Mouse (Mus musculus) myocyte (in vitro differentiated cells): ENCODE measurements around the gene Tanc2. TPM values are rescaled to one million over a fixed set of nuclear protein-coding genes. Genes with fewer than 3 reads are reported as not detected.
A peak's percentile ranks its signal among the peaks of the same experiment; 100 is the strongest.

Experiments
- H3K27me3 ChIP-seq: one replicate; pipeline ENCODE4 v1.6.1; 2011; ENCODE audit not compliant: control insufficient read depth, insufficient read depth, insufficient read length
- H3K36me3 ChIP-seq: one replicate; pipeline ENCODE4 v1.6.1; 2011; ENCODE audit not compliant: control insufficient read depth, insufficient read depth
- H3K4me2 ChIP-seq: one replicate; pipeline ENCODE4 v1.6.1; 2011; ENCODE audit warnings: low read depth, control low read depth
- H3K4me3 ChIP-seq: one replicate; pipeline ENCODE4 v1.5.1; 2011; ENCODE audit warnings: mild to moderate bottlenecking, control low read depth, moderate library complexity
- H3K79me2 ChIP-seq: one replicate; pipeline ENCODE4 v1.6.1; 2011; ENCODE audit not compliant: control insufficient read depth, insufficient read depth
- H3ac ChIP-seq: one replicate; pipeline ENCODE4 v1.6.1; 2011; ENCODE audit not compliant: control insufficient read depth, insufficient read length
- CEBPB ChIP-seq: IDR thresholded peaks from 2 replicates; pipeline ENCODE4 v1.6.1; 2011; ENCODE audit warnings: mild to moderate bottlenecking, moderate library complexity; ENCODE audit not compliant: poor library complexity, insufficient read depth, severe bottlenecking
- E2F4 ChIP-seq: IDR thresholded peaks from one replicate; pipeline ENCODE4 v1.6.1; 2011; ENCODE audit warnings: mild to moderate bottlenecking, control low read depth, moderate library complexity; ENCODE audit not compliant: insufficient read depth
- MAX ChIP-seq: IDR thresholded peaks from one replicate; pipeline ENCODE4 v1.6.1; 2011; ENCODE audit warnings: low read depth, mild to moderate bottlenecking, control low read depth
- MYOD1 ChIP-seq, 3 experiments: IDR thresholded peaks; one replicate each; pipeline ENCODE4 v1.6.1; 2011; ENCODE audit warnings: control low read depth in 2 of 3, low read depth in 2 of 3, mild to moderate bottlenecking in 2 of 3, moderate library complexity in 1 of 3; ENCODE audit not compliant: insufficient read length in 2 of 3, control insufficient read depth in 1 of 3
- MYOG ChIP-seq, 3 experiments: IDR thresholded peaks; one replicate each; pipeline ENCODE4 v1.6.1; 2011; ENCODE audit warnings: control low read depth in 2 of 3, low read depth in 2 of 3, mild to moderate bottlenecking in 2 of 3; ENCODE audit not compliant: insufficient read length in 2 of 3, control insufficient read depth in 1 of 3, insufficient read depth in 1 of 3
- POLR2A ChIP-seq: IDR thresholded peaks from one replicate; pipeline ENCODE4 v1.6.1; 2011; ENCODE audit warnings: low read depth, mild to moderate bottlenecking, control low read depth, moderate library complexity; ENCODE audit not compliant: insufficient read length
- POLR2AphosphoS2 ChIP-seq: IDR thresholded peaks from one replicate; pipeline ENCODE4 v1.6.1; 2011; ENCODE audit warnings: low read depth, control low read depth; ENCODE audit not compliant: insufficient read length
- REST ChIP-seq: IDR thresholded peaks from one replicate; pipeline ENCODE4 v1.6.1; 2011; ENCODE audit warnings: mild to moderate bottlenecking, control low read depth, moderate library complexity; ENCODE audit not compliant: insufficient read depth, insufficient read length
- SRF ChIP-seq: IDR thresholded peaks from one replicate; pipeline ENCODE4 v1.6.1; 2011; ENCODE audit warnings: low read depth; ENCODE audit not compliant: control insufficient read depth, insufficient read length
- TCF12 ChIP-seq: IDR thresholded peaks from one replicate; pipeline ENCODE4 v1.6.1; 2011; ENCODE audit warnings: mild to moderate bottlenecking, control low read depth; ENCODE audit not compliant: poor library complexity, insufficient read depth, severe bottlenecking
- TCF3 ChIP-seq: IDR thresholded peaks from one replicate; pipeline ENCODE4 v1.6.1; 2011; ENCODE audit warnings: low read depth, control low read depth; ENCODE audit not compliant: insufficient read length
- USF1 ChIP-seq: IDR thresholded peaks from one replicate; pipeline ENCODE4 v1.6.1; 2011; ENCODE audit warnings: low read depth, mild to moderate bottlenecking, control low read depth, moderate library complexity
- polyA plus RNA-seq: library from polyadenylated mRNA; unstranded; fragments of >200 nt; fragmentation: generic; extraction: Trizol; gene quantifications from one replicate; pipeline ENCODE4 v1.2.1, GENCODE M21; 2012; ENCODE audit warnings: missing spikeins

Gene Tanc2
- polyA plus RNA-seq, 1 experiment, result 8.0 TPM

GRCm38 (mm10) chr11:105558091-105558490, 31.7 kb upstream of the Tanc2 start:
- H3K79me2 ChIP-seq, result no peaks in the 10 kb centered on the region
- no peaks in the 10 kb centered on the region for H3K36me3 ChIP-seq
- no peak overlapping the region for H3K4me3 ChIP-seq
- no peak overlapping the region for H3K4me2 ChIP-seq
- no peak overlapping the region for H3ac ChIP-seq
- H3K27me3 ChIP-seq, result no peaks in the 10 kb centered on the region
- TF ChIP-seq SRF, result no peak

GRCm38 (mm10) chr11:105558803-105559505, 30.8 kb upstream of the Tanc2 start:
- Histone ChIP-seq H3K4me3 (no peak overlapping the region), H3K27me3 (no peaks in the 10 kb centered on the region), H3K79me2 (no peaks in the 10 kb centered on the region), H3K36me3 (no peaks in the 10 kb centered on the region), H3ac (no peak overlapping the region), H3K4me2 (no peak overlapping the region)
- TF ChIP-seq SRF (no peak), MYOD1 (IDR thresholded peaks at IDR 0.05; ENCODE audit: control insufficient read depth in 1 of 3, insufficient read length in 2 of 3, low read depth in 2 of 3) (peak in 1 of 3 experiments; percentile 11), MYOG (IDR thresholded peaks at IDR 0.05; ENCODE audit: control insufficient read depth in 1 of 3, insufficient read depth in 1 of 3, insufficient read length in 2 of 3, low read depth in 2 of 3) (peak in 1 of 3 experiments; percentile 16), POLR2A (no peak)

- Histone ChIP-seq H3K27me3 (no peaks in the 10 kb centered on the region), H3K79me2 (no peaks in the 10 kb centered on the region), H3K4me3 (no peak overlapping the region), H3K36me3 (no peaks in the 10 kb centered on the region), H3ac (no peak overlapping the region), H3K4me2 (no peak overlapping the region)
- TF ChIP-seq E2F4 (no peak), TCF12 (no peak), MYOD1 (IDR thresholded peaks at IDR 0.05; ENCODE audit: control insufficient read depth in 1 of 3, insufficient read length in 2 of 3, low read depth in 2 of 3) (no peak), POLR2AphosphoS2 (no peak), MYOG (IDR thresholded peaks at IDR 0.05; ENCODE audit: control insufficient read depth in 1 of 3, insufficient read depth in 1 of 3, insufficient read length in 2 of 3, low read depth in 2 of 3) (no peak), REST (no peak), CEBPB (no peak), MAX (no peak), USF1 (no peak), TCF3 (no peak), POLR2A (no peak)
Observed at GRCm38 (mm10) chr11:105563546-105563945, 26.2 kb upstream of the Tanc2 start.

- no peaks in the 10 kb centered on the region for H3K79me2 ChIP-seq
- no peak overlapping the region for H3ac ChIP-seq
- no peaks in the 10 kb centered on the region for H3K36me3 ChIP-seq
- H3K4me3 ChIP-seq, result no peak overlapping the region
- no peaks in the 10 kb centered on the region for H3K27me3 ChIP-seq
- TF ChIP-seq USF1 (no peak), MYOG (IDR thresholded peaks at IDR 0.05; ENCODE audit: control insufficient read depth in 1 of 3, insufficient read depth in 1 of 3, insufficient read length in 2 of 3, low read depth in 2 of 3) (no peak), REST (no peak), SRF (no peak), E2F4 (no peak), TCF3 (no peak), CEBPB (no peak), POLR2AphosphoS2 (no peak), MAX (no peak), POLR2A (no peak), MYOD1 (IDR thresholded peaks at IDR 0.05; ENCODE audit: control insufficient read depth in 1 of 3, insufficient read length in 2 of 3, low read depth in 2 of 3) (no peak), TCF12 (no peak)
- no peak overlapping the region for H3K4me2 ChIP-seq
Observed at GRCm38 (mm10) chr11:105567221-105567641, 22.6 kb upstream of the Tanc2 start.

- no peak overlapping the region for H3ac ChIP-seq
- no peaks in the 10 kb centered on the region for H3K27me3 ChIP-seq
- no peaks in the 10 kb centered on the region for H3K79me2 ChIP-seq
- TF ChIP-seq TCF3 (peak; percentile 19), POLR2A (no peak), MYOD1 (IDR thresholded peaks at IDR 0.05; ENCODE audit: control insufficient read depth in 1 of 3, insufficient read length in 2 of 3, low read depth in 2 of 3) (peak; percentile 76 to 87 (median 80)), TCF12 (peak; percentile 28), CEBPB (peak; percentile 98), SRF (no peak), REST (no peak)
- no peaks in the 10 kb centered on the region for H3K36me3 ChIP-seq
- peak overlapping the region; percentile 41 for H3K4me2 ChIP-seq
- H3K4me3 ChIP-seq, result no peak overlapping the region
Observed at GRCm38 (mm10) chr11:105571996-105572395, 17.8 kb upstream of the Tanc2 start.
